Mouse (Mus musculus) left cerebral cortex, postnatal 10 days (tissue): ENCODE measurements at regions not wholly inside any gene's neighbourhood (a gene's known extent, or its start where the extent isn't known, plus 50 kb on each side); places are given as distances from the start of the nearest gene placed in this dataset.

Experiments
- DNase-seq, 2 experiments: peaks; one replicate each; pipeline ENCODE4 v3.0.0; 2021 to 2022; ENCODE audit warnings: low spot score in 2 of 2, mixed read lengths in 1 of 2; ENCODE audit errors: extremely low spot score in 1 of 2
- intact Hi-C: fragments of 180-260 bp; cut with DNase I; formaldehyde crosslinking; loops from one replicate; pipeline ENCODE4 v1.15.1; 2025

GRCm38 (mm10) chr13:41903286-41903685, 55.8 kb upstream of the Adtrp start:
- no peak for DNase-seq
- intact Hi-C loops, result no loop called here

- DNase-seq, result no peak
- intact Hi-C loops, result no loop called here
Measured at GRCm38 (mm10) chr13:41899837-41900463, 52.5 kb upstream of the Adtrp start.

- intact Hi-C loops, result no loop called here
- no peak for DNase-seq
Measured at GRCm38 (mm10) chr13:41899281-41899680, 51.8 kb upstream of the Adtrp start.

GRCm38 (mm10) chr13:41897481-41898317, 50.2 kb upstream of the Adtrp start:
- intact Hi-C loops, result no loop called here
- no peak for DNase-seq
